Comparison of ENCODE assay signal across 8 mouse cellular contexts in the genomic region with DNA sequence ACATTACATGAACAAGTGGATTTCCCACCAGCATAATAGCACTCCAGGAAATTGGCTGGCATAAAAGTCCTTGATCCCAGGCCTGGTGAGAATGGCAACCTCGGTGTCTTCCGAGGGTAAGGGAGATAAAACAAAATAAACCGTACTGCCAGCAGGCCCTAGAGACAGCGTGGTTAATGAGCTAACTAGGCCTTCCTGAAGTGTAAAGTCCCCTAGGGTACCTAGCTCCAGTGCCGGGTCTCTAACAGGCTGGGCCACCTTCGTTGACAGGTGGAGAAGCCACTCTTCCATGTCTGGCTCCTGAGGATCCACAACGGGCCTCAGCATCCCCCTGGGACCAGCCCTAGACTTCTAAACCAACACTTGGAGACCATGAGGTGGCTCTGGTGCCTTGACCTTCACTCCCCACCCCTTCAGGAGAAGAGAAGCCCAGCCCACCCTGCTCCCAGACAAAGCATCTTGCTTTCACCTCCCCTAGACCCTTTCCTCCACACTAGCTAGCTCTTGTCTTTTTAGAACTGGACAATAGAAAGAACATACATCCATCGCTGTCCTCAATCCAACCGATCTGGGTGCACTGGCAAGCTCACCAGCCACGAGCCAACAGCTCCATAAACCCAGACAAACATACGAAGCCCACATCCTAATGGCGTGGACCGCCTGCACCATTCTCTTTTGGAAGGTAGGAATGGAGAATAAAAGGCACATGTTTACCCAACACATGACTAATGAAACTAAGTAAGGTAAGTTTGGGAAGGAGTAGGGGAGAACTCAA. TPM values are rescaled to one million over a fixed set of nuclear protein-coding genes. Genes with fewer than 3 reads are reported as not detected.
DNase-seq lines count a peak whose midpoint lies in the region; ATAC-seq and TF ChIP-seq lines count a peak whose summit lies in the region.

No protein-coding gene starts in this region.

- TF ChIP-seq CTCF in heart, adult 2 months (IDR thresholded peaks at IDR 0.05) = no peak
- no peak for TF ChIP-seq CTCF in heart, postnatal 0 days (IDR thresholded peaks at IDR 0.05; ENCODE audit: low read depth)

- H3K27me3 ChIP-seq in heart, adult 2 months (ENCODE audit: control insufficient read depth, insufficient read depth, low read length) = no peaks in the 10 kb centered on the region
- H3K27me3 ChIP-seq in heart, postnatal 0 days (ENCODE audit: control insufficient read depth, insufficient read depth, low read length) = no peaks in the 10 kb centered on the region
- H3K27me3 ChIP-seq in midbrain, embryonic 16.5 days (ENCODE audit: control insufficient read depth, insufficient read depth, low read depth, low read length) = peaks cover 18% of the 10 kb centered on the region

- no peaks in the 10 kb centered on the region; the same call in 1 of the 2 replicates for H3K79me2 ChIP-seq in heart, adult 2 months (replicated peaks; ENCODE audit: control insufficient read depth, insufficient read depth, low read length)

- peak overlapping the region; percentile 84 for H3K27ac ChIP-seq in heart, adult 2 months
- peak overlapping the region; percentile 5; the same call in 1 of the 2 replicates for H3K27ac ChIP-seq in brown adipose tissue, adult 24 weeks (replicated peaks; ENCODE audit: low read depth, low read length)
- peak overlapping the region; percentile 88 for H3K27ac ChIP-seq in heart, postnatal 0 days (ENCODE audit: low read depth)
- H3K27ac ChIP-seq in midbrain, embryonic 16.5 days (ENCODE audit: low read length) = no peak overlapping the region

- H3K9me3 ChIP-seq in heart, postnatal 0 days (replicated peaks; ENCODE audit: control insufficient read depth, low read length) = no peaks in the 10 kb centered on the region
- H3K9me3 ChIP-seq in midbrain, embryonic 16.5 days (replicated peaks; ENCODE audit: control insufficient read depth, low read length, poor library complexity, severe bottlenecking) = no peaks in the 10 kb centered on the region

- peaks cover 21% of the 10 kb centered on the region for H3K36me3 ChIP-seq in heart, adult 2 months (ENCODE audit: control insufficient read depth, insufficient read depth, low read length)
- peaks cover 5% of the 10 kb centered on the region; the same call in 1 of the 2 replicates for H3K36me3 ChIP-seq in heart, postnatal 0 days (replicated peaks; ENCODE audit: control insufficient read depth, insufficient read depth, low read length)
- H3K36me3 ChIP-seq in midbrain, embryonic 16.5 days (ENCODE audit: control insufficient read depth, insufficient read depth, low read length) = no peaks in the 10 kb centered on the region

- DNase-seq in heart, adult 2 months = no peak
- no peak for DNase-seq in heart, postnatal 10 days
- no peak for DNase-seq in heart, postnatal 0 days (ENCODE audit: low spot score)
- DNase-seq in right cerebral cortex, postnatal 4 days = no peak
- DNase-seq in T-cell, adult 2 months (ENCODE audit: low spot score) = no peak
- no peak for DNase-seq in urinary bladder, adult 2 months (ENCODE audit: low spot score)

- H3K9ac ChIP-seq in heart, adult 2 months (ENCODE audit: low read depth, low read length) = no peak overlapping the region
- no peak overlapping the region; the same call in 1 of the 2 replicates for H3K9ac ChIP-seq in heart, postnatal 0 days (replicated peaks; ENCODE audit: low read depth, low read length)
- peak overlapping the region; percentile 30; the same call in 1 of the 2 replicates for H3K9ac ChIP-seq in midbrain, embryonic 16.5 days (ENCODE audit: low read depth, low read length)

- TF ChIP-seq POLR2A in heart, adult 2 months (IDR thresholded peaks at IDR 0.05; ENCODE audit: insufficient read depth, low read depth, low read length) = no peak

- TF ChIP-seq EP300 in heart, adult 2 months (IDR thresholded peaks at IDR 0.05; ENCODE audit: insufficient read depth, low read depth, low read length) = no peak
- no peak for TF ChIP-seq EP300 in heart, postnatal 0 days (IDR thresholded peaks at IDR 0.05; ENCODE audit: low read depth)

- no peak overlapping the region for H3K4me3 ChIP-seq in heart, adult 2 months
- H3K4me3 ChIP-seq in brown adipose tissue, adult 24 weeks (ENCODE audit: insufficient read depth, low read depth, low read length) = no peak overlapping the region
- H3K4me3 ChIP-seq in heart, postnatal 0 days (ENCODE audit: low read depth, low read length) = 0 out of 2 replicates have a peak overlapping the region, but pooled peaks have one; percentile 11
- peak overlapping the region; percentile 16 for H3K4me3 ChIP-seq in midbrain, embryonic 16.5 days (ENCODE audit: low read depth, low read length)

- intact Hi-C loops in heart, adult 2 months (cut with DNase I) = no loop called here
- intact Hi-C loops in heart, postnatal 10 days (cut with DNase I) = no loop called here

- peaks cover 2% of the 10 kb centered on the region; the same call in 1 of the 2 replicates for H3K4me1 ChIP-seq in heart, adult 2 months (ENCODE audit: control insufficient read depth, insufficient read depth, low read length)
- H3K4me1 ChIP-seq in brown adipose tissue, adult 24 weeks (ENCODE audit: control insufficient read depth, insufficient read depth, insufficient read length, low read length) = peaks cover 8% of the 10 kb centered on the region
- peaks cover 40% of the 10 kb centered on the region for H3K4me1 ChIP-seq in heart, postnatal 0 days (ENCODE audit: control insufficient read depth, insufficient read depth)
- H3K4me1 ChIP-seq in midbrain, embryonic 16.5 days (ENCODE audit: control insufficient read depth, insufficient read depth, low read length) = peaks cover 13% of the 10 kb centered on the region; the same call in 1 of the 2 replicates

- H3K4me2 ChIP-seq in heart, postnatal 0 days (ENCODE audit: low read depth, low read length) = peak overlapping the region; percentile 98
- H3K4me2 ChIP-seq in midbrain, embryonic 16.5 days (ENCODE audit: low read length) = peak overlapping the region; percentile 27

- no peak for ATAC-seq in heart, postnatal 0 days (ENCODE audit: insufficient read depth, low read depth)
- ATAC-seq in midbrain, embryonic 16.5 days = no peak

- 78% methylated on average over 13 of the region's 13 CpGs for WGBS in heart, adult 2 months
- WGBS in heart, postnatal 0 days = 50% methylated on average over 13 of the region's 13 CpGs
- WGBS in midbrain, embryonic 16.5 days = 34% methylated on average over 13 of the region's 13 CpGs

RNA-seq across cellular contexts. Expression of a gene that starts 10.0 kb away (rescaled TPM):
- total RNA-seq in heart, adult 2 months (2021) = 10 to 100 TPM; 29.0 to 31.4 TPM
- polyA plus RNA-seq in heart, adult 2 months (2012; rRNA removed) = 18.2 and 22.6 TPM in 2 replicates
- total RNA-seq in heart, postnatal 10 days (2021) = 10 to 100 TPM; 26.9 to 44.1 TPM
- polyA plus RNA-seq in brown adipose tissue, adult 24 weeks (2012; ENCODE audit: insufficient read depth, insufficient read length, missing spikeins) = 3.8 and 5.1 TPM in 2 replicates
- 24.8 and 34.8 TPM in 2 replicates for total RNA-seq in heart, postnatal 0 days (2014; rRNA removed; ENCODE audit: low replicate concordance)
- 35.4 and 36.5 TPM in 2 replicates for polyA plus RNA-seq in heart, postnatal 0 days (2015; fragmentation: Nextera tagmentation; extraction: Ambion mirVana)
- 34.6 and 35.5 TPM in 2 replicates for polyA plus RNA-seq in midbrain, embryonic 16.5 days (2015; fragmentation: Nextera tagmentation; extraction: Ambion mirVana)
- 127 and 134 TPM in 2 replicates for polyA plus RNA-seq in urinary bladder, adult 2 months (2012; rRNA removed)

Comparison
In these comparisons a context has a peak if more than half of its experiments do, and no peak if none do; other contexts are left out.
1. H3K4me3 ChIP-seq: peak in heart, postnatal 0 days (single experiment) and midbrain, embryonic 16.5 days (single experiment); none in heart, adult 2 months (single experiment) and brown adipose tissue, adult 24 weeks (single experiment).